Mouse (Mus musculus): ENCODE results near the gene Unc79.

DNA sequence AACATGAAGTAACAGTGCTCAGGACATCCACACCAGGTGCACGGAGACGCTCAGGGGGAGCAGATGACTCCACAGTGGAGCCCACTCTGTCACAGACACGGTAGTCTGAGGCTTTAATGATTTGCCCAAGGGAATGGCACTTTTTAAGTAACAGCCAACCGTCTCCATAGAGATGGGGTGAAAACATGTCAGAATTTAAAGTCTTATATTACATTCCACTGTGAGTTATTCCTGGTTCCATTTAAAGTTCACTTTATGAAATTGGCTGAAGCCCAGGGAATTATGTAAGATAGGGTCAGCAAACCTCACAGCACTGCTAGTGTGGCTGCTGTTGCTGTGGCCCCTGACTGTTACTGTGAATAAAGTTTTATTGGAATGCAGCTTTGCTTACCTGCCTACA, 95.8 kb downstream of the Unc79 start:
- TF ChIP-seq POLR2A (IDR thresholded peaks at IDR 0.05; ENCODE audit: low read depth, low read length), result no peak
- no peak for TF ChIP-seq CTCF (conservative IDR thresholded peaks at IDR 0.05; ENCODE audit: insufficient read depth, insufficient read length, low read depth, low read length)
